Mouse (Mus musculus): Measurements from ENCODE around the gene Arih2. TPM values are rescaled to one million over a fixed set of nuclear protein-coding genes. Genes with fewer than 3 reads are reported as not detected.
A peak's percentile ranks its signal among the peaks of the same experiment; 100 is the strongest.
"Not testable (repeated sequence)": the region's sequence is repeated elsewhere in the genome, so short reads cannot be mapped to it uniquely, and the experiment has no call there.

The Arih2 gene
- total RNA-seq, 2 experiments from 2014 or later = 73.1 to 84.5 TPM

DNA sequence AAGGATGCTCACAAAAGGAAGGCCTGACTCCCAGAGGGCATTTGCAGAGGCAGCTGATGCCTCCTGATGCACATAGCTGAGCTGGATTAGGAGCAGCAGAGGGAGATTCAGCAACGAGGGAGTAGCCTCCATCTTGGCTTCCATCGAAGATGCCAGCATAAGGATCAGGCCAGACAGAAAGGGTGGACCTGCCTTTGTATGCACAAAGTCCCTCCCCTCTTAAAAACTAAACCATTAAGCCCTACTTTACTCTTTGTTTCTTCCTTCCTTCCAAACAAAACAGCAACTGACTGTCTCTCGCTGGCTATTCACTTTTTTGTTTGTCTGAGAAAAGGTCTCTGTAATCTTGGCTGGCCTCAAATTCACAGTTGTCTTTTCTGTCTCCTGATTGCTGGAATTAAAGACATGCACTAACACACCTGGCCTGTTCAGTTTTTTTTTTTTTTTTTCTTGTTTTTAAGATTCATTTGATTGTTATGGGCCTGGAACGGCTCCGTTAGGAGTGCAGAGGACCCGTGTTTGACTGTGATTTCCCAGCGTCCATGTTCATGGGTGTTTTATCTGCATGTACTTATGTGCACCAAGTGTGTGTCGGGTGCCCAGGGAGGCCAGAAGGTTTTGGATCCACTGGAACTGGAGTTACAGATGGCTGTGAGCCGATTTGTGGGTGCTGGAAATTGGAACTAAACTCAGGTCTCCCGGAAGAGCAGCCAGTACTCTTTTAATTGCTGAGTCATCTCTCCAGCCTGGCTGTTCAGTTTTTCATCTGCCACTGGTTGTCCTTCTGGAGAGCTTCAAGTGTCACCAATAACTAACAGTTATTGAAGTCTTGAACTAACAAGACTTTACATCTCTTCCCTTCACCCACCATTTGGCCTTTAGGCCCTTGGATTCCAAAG, 5.6 kb upstream of the Arih2 start:
- DNase-seq (ENCODE audit: low spot score) = no peak

DNA sequence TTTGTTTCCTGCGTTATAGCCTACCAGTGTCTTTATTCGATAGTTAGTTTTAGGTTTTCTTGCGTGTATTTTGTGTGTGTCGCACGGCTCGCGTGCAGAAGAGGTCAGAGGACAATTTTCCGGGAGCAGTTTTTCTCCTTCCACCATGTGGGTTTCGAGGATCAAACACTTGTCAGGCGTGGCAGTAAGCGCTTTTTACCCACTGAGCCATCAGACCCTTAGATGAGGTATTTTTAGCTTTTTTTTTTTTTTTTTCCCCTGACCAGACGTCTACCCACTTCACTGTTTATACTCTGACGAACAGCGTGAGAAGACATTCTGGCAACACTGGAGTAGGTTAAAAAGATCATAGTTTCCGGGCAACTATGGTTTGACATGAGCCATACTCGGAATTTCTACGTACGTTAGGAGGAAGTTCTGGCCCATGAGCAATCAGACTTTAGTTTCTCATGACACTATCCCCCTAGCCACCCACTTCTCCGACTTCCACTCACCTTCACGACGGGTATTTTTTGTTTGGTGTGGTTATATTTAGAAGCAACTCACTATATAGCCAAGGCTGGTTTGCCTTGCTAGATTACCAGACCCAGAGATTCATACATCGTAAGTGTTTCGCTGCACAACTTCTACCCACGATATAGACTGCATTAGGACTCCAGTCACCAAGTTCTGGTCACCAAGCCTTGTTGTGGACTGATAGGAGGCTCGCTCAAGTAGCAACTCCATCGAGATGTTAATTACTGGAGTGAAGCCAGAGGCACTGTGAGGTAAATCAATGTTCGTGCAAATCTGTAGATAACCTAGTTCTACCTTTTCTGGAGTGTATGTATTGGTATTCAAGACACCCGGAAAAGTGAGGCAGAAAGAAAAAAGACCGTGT, 615 bp upstream of the Arih2 start:
- DNase-seq (ENCODE audit: low spot score) = no peak

DNA sequence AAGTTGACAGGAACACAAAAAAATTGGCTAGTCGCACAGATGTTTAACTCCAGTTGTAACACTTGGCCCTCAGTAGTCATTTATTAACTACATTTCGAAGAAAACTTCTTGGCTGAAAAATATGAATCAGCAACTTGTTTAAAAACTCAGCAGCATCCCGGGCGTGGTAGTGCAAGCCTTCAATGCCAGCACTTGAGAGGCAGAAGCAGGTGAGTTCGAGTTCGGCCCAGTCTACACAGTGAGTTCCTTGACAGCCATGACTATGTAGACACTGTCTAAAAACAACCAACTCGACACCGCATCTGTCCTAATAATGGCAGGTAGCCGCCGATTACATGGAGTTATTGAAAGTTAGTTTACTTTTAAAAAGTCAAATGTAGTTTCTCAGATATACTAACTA, 1.0 kb downstream of the Arih2 start:
- no peak for DNase-seq (ENCODE audit: low spot score)

DNA sequence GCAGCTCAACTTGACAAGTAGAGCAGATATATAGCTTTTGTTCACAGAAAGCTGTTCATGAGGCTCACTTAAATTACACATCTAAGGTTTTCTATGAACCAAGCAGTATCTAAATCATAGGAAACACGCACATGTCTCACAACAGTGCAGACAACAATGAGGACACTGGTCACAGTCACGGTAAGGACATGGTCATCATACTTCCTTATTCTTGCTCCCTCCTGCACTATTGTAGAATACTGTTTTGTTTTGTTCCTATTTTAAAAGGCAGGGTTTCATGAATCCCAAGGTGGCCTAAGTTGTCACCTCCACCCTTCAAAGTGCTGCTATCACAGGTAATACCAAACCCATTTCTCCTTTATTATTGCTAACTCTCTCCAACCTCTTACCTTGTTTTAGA, 9.4 kb downstream of the Arih2 start:
- no peak for DNase-seq (ENCODE audit: low spot score)

DNA sequence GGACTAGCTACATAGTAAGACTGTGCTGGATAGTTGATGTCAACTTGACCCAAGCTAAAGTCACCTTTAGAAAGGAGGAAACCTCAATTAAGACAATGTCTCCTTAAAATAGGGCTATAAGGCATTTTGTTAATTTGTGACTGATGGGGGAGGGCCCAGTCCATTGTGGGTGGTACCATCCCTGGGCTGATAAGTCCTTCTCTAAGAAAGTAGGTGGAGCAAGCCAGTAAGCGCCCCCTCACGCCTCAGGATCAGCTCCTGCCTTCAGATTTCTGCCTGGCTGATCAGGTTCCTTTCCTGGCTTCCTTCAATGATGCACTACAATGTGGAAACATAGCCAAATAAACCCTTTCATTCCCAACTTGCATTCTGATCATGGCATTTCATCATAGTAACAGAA, 13.8 kb downstream of the Arih2 start:
- DNase-seq (ENCODE audit: low spot score) = no peak

DNA sequence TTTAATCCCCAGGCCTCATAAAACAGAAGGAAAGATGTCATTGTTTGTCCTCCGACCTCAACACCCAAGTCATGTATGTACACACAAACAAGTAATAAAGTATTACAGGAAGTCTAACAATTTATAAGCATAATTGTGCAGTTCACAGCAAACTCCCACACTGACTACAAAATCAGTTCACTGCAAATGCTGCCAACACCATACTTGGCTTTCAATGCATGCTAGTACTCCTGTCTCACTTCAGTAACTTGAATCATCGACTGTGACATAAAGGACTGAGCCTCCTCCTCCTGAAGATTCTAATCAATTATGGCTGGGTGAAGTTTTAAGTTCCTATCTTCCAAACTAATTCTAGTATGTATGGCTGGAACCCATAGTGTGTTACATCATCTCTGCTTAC, 15.3 kb downstream of the Arih2 start:
- DNase-seq (ENCODE audit: low spot score) = no peak

DNA sequence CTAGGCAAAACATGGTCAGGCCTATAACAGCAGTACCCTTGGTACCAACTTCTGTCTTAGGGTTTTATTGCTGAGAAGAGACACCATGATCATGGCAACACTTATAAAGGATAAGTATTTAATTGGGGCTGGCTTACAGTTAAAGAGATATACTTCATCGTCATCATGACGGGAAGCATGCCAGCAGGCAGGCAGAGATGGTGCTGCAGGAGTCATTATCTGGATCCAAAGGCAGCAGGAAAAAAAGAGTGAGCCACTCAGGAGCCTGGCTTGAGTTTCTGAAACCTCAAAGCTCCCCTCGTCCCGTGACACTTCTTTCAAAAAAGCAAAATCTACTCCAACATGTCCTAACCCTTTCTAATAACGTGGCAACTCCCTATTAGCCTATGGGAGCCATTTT, 16.8 kb downstream of the Arih2 start:
- no peak for DNase-seq (ENCODE audit: low spot score)

DNA sequence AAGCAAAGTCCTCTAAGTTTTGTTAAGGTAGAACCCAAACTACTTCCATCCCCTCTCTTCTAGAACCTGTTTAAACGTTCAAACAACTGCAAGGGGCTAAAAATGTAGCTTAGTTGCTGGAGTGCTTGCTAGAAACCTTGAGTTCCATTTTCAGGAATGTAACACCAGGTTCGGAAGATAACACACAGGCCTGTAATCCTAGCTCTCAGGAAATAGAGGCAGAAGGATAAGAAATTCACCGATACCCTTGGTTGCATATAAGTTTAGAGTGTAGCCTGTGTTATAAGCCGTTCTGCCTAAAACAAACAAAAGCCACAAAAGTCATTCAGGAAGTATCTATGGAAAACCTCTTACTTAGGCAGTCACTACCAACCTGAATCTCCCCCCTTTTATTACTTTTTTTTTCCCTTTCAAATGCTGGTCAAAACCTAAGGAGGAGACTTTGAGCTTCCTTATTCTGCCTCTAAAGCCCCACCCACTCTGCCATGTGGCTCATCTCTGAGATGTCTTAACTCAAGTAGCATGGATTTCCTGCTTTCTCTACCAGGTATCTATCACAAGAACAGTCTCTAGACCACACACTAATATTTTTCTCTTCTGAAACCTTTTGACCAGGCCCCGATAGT, 17.4 kb downstream of the Arih2 start:
- no peak for DNase-seq (ENCODE audit: low spot score)

DNA sequence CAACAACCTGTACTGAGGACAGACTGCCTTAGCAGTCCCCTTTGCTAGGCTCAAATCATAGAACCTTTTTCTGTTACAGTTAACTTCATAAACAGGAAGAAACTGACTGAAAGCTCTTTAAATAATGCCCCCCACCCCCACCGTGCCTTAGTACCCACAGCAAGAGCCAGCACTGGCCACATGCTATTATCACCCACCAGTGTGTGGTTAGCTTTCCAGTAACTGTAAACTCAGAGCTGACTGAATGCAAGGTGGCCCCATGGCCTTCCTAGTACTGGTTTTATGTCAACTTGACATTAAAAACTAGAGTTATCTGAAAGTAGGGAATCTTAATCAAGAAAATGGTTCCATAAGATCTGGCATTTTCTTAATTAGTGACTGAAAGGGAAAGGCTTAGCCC, 18.5 kb downstream of the Arih2 start:
- DNase-seq (ENCODE audit: low spot score) = no peak

DNA sequence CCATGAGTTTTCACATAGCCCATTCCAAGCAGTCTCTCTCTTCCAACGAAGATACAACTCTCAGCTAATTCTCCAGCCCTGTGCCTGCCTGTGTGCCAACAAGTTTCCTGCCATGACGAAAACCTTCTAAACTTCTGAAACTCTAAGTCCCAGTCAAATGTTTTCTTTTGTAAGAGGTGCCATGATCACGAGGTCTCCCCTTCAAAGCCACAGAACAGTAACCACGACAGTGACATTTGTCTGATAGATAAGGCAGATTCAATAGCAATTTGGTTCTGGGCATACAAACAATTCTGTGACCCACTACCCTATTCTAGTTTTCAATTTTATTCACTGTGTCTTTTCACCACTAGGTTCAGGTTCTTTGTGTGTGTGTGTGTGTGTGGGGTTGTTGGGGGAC, 21.0 kb downstream of the Arih2 start:
- DNase-seq (ENCODE audit: low spot score) = no peak

DNA sequence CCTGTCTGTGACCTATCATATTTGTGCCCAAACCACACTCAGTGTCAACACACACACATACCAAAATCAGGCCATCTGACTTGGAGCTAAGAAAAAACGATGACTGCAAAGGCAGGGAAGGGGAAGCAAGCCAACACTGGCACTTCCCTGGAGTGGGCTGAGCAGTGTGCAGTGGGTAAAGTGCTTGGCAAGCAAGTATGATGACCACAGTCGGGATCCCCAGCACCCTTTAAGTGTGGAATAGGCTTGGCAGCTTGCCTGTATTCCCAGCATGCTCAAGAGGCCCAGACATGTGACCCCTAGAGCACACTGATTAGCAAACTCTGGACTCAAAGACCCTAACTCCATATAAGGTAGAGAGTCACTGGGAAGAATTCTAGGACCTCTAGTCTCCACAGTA, 22.7 kb downstream of the Arih2 start:
- DNase-seq (ENCODE audit: low spot score) = peak; percentile 11

DNA sequence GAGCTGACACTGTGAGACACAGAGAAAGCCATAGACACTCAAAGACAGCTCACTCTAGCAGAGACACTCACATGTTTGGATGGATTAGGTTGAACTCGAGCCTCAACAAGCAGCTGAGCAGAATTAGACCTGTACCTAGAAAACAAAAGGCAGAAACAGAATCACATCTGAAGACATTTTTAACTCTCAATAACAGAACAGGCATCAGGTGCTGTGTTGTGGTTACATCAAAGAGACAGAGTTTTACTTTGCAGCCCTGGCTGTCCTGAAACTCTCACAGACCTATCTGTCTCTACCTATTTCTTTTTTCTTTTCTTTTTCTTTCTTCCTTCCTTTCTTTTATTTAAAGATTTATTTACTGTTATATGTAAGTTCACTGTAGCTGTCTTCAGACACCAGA, 31.9 kb downstream of the Arih2 start:
- DNase-seq (ENCODE audit: low spot score) = no peak

DNA sequence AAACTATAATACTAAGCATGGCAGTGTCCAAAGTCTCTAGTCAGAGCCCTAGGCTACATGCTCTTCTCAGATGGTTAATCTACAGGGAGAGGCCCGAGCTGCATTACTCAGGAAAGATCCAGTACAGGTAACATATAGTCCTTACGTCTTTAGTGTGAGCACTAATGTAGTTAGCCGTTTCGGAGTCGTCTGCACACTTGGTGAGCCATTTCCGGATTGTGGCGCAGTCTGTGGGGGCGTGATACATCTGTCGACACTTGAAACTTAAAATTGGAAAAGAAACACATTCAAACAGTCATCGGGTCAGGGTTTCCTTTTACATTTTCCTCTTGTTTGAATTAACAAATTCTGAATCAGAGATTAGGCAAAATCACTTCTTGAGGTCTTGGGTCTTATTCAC, 37.7 kb downstream of the Arih2 start:
- no peak for DNase-seq (ENCODE audit: low spot score)

DNA sequence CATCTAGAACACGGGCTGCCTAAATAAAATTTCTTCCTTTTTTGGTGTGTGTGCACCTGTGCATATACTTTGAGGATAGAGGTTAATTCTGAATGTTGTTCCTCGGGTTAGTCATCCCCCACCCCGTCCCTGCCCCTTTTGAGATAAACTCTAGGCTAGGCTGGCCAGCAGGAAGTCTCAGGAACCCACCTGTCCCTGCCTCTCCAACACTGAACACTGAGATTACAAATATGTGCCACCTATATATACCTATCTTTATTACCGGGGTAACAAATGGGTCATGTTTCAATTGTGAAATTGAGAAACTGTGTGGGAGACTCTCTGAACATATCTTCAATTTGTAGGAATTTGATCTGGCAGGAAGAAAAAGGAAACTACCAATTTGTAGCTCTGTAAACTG, 40.3 kb downstream of the Arih2 start:
- DNase-seq (ENCODE audit: low spot score) = no peak

DNA sequence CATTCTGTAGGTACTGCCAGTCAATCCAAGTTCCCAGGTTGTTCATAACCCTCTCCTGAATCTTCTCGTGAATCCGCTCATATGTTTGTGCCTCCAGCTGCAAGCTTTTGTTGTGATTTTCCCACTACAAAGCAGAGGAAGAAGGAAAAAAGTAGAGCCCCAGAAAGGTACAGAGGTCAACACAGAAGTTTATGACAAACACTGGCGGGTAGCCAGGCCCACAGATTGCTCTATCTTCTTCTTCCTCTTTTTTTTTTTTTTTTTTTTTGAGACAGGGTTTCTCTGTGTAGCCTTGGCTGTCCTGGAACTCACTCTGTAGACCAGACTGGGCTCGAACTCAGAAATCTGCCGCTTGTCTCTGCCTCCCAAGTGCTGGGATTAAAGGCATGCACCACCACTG, 41.3 kb downstream of the Arih2 start:
- not testable (repeated sequence) for DNase-seq (ENCODE audit: low spot score)

DNA sequence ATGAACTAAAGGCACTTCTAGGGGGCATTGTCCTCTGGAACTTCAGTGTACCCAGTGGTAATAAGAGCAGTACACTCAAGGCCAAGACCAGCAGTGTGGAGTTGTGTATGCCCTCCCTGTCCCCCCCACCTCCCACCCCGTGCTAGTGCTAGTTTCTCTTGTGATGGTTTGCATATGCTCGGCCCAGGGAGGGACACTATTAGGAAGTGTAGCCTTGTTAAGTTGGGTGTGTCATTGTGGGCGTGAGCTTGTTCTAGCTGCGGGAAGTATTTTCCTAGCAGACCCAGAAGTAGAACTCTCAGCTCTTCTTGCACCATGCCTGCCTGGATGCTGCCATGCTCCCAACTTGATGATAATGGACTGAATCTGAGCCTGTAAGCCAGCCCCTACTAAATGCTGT, 47.2 kb downstream of the Arih2 start:
- no peak for DNase-seq (ENCODE audit: low spot score)

DNA sequence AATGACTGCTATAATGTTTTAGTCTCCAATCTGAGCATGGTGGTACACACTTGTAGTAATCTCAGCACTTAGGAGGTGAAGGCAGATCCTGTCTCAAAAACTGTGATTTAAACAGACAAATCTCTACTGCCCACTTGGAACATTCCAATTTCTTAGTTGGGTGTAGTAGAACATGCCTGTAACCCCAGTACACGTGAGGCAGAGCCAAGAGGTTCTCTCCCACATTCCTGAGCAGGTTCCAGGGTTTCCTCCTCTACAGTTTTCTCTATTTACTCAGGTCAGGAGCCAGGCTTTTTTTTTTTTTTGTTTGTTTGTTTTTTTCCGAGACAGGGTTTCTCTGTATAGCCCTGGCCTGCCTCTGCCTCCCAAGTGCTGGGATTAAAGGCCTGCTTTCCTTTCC, 49.2 kb downstream of the Arih2 start:
- DNase-seq (ENCODE audit: low spot score) = no peak

DNA sequence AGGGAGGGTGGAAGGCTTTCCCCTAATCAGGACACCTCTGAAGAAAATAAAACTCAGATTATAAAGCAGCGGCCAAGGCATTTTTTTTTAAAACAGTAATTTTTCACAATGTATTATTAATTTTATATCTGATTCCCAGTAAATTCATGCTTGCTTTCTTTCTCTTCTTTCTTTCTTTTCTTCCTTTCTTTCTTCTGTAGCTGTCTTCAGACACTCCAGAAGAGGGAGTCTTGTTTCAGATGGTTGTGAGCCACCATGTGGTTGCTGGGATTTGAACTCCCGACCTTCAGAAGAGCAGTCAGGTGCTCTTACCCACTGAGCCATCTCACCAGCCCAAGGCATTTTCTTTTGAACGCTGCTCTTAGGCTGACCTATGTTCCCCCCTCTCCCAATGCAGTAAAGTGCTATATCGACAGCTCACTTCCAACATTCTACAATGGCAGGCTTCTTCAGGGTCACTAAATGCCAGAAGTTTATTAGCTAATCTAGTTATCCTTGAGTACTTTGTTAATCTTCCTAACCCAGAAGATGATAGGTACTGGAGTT, 50.1 kb downstream of the Arih2 start:
- DNase-seq (ENCODE audit: low spot score) = no peak

DNA sequence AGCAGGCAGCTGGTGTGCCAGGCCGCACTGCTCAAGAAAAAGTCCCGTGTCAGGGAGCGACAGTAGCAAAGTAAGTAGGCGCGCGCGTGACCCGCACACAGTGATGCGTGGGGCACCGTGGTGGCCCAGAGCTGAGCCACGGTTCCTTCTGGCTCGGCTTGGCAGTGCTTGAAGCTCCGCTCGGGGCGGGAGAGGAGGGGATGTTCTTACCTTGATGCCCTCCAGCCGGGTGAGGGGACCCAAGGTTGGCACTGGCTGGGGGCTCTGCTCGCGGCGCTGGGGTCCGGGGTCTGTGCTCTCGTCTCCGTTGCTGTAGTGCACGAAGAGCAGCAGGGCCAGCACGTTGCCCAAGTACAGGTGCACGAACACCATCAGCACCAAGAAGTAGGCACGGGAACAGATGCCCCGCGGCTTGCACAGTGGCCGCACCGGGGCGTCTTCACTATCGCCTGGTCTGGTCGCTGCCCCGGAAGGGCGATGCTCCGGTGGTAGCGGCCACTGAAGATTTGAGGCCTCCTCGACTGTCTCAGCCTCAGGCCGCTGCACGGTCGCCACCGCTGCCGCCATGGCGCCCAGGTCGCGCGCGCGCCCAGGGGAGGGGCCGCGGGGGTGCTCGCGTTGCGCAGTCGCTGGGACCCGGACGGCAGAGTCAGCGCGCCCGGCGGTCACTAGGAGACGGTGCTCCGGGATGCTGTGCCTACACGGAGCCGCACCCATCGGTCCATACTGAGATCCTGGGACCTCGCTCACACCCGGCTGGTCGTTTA, 52.0 kb downstream of the Arih2 start, which contains the start of gene P4htm:
Gene P4htm (minus strand): TSS at position 670 of the 767 bp plus-strand sequence.
- DNase-seq (ENCODE audit: low spot score) = peak; percentile 47

DNA sequence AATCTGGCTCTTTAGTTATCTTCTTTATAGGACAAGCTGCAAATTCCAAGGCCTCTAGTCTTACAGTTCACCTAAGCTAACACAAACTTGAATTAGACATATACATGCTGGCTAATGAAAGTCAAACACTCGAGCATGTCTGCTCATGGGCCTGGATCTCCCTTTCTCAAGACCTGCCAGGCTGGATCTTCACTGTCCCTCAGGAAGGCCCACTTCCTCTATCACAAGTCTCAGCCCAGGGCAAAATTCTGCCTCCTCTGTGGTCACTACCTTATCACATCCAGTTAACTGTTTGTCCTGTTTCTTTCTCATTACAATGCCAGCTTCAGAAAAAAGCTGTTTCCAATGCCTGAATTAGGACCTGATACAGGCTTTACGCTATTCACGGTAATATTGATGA, 54.8 kb downstream of the Arih2 start:
- DNase-seq (ENCODE audit: low spot score) = no peak

DNA sequence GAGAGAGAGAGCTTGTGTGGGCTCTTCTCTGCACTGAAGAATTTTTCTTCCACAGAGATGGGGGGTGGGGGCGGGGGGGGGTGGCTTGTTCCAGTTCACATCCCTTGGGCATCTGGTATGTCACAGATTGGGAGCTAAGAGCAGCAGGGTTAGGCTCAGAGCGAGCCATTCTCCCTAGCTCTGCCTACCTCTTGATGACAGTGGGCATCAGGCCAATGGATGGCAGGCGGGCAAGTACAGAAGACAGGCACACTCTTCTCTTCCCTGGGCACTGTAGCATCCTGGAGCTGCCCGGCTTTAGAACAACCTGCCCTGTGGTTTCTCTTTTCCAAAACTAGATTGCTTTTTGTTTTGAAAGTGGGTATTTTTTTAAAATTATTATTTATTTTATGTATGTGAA, 57.7 kb downstream of the Arih2 start:
- DNase-seq (ENCODE audit: low spot score) = no peak

All from gastrocnemius, adult 18-20 months (tissue).